Mouse (Mus musculus) cerebral cortex, adult 2 months (tissue): Measurements from ENCODE around the gene Dgcr6.

ENCODE experiments used
- WGBS: fragments of 180-500 bp; shearing (Covaris S2); methylation state at CpG from one replicate; pipeline ENCODE4 v1.1.7; 2018; 5-methylcytosine and 5-hydroxymethylcytosine counted together

Dgcr6 gene

GRCm38 (mm10) chr16:18118285-18118684, 65.6 kb downstream of the Dgcr6 start:
- WGBS, result 79% methylated on average over 3 of the region's 3 CpGs

GRCm38 (mm10) chr16:18119031-18119730, 66.5 kb downstream of the Dgcr6 start:
- 21% methylated on average over 8 of the region's 8 CpGs for WGBS
